Mouse (Mus musculus) embryonic facial prominence, embryonic 12.5 days (tissue): ENCODE measurements around the gene Itga6. TPM values are rescaled to one million over a fixed set of nuclear protein-coding genes. Genes with fewer than 3 reads are reported as not detected.

Experiments used
- polyA plus RNA-seq: library from polyadenylated mRNA; unstranded; fragments of >200 nt; fragmentation: Nextera tagmentation; extraction: Ambion mirVana; gene quantifications from 2 replicates; pipeline ENCODE4 v1.2.1, GENCODE M21; 2016

Itga6 gene
- polyA plus RNA-seq, 1 experiment from 2014 or later: 43.4 TPM

Other genes with a start within 250 kb of the Itga6 start
- 65.4 and 87.0 TPM in 2 replicates for gene Dlx1, start 217.5 kb upstream of the Itga6 start, polyA plus RNA-seq
- 21.9 and 29.7 TPM in 2 replicates for gene Dlx2, start 198.9 kb upstream of the Itga6 start, polyA plus RNA-seq
- gene Pdk1, start 127.6 kb downstream of the Itga6 start, polyA plus RNA-seq: 43.5 and 49.6 TPM in 2 replicates
- gene Rapgef4, start 235.6 kb downstream of the Itga6 start, polyA plus RNA-seq: 3.1 and 3.6 TPM in 2 replicates